Mouse (Mus musculus) liver (tissue): ENCODE measurements around the gene Camk2n2.

Source experiments
- DNase-seq: peaks from one replicate; pipeline ENCODE4 v3.0.0-alpha.2; 2020; ENCODE audit warnings: mixed read lengths

Gene Camk2n2

DNA sequence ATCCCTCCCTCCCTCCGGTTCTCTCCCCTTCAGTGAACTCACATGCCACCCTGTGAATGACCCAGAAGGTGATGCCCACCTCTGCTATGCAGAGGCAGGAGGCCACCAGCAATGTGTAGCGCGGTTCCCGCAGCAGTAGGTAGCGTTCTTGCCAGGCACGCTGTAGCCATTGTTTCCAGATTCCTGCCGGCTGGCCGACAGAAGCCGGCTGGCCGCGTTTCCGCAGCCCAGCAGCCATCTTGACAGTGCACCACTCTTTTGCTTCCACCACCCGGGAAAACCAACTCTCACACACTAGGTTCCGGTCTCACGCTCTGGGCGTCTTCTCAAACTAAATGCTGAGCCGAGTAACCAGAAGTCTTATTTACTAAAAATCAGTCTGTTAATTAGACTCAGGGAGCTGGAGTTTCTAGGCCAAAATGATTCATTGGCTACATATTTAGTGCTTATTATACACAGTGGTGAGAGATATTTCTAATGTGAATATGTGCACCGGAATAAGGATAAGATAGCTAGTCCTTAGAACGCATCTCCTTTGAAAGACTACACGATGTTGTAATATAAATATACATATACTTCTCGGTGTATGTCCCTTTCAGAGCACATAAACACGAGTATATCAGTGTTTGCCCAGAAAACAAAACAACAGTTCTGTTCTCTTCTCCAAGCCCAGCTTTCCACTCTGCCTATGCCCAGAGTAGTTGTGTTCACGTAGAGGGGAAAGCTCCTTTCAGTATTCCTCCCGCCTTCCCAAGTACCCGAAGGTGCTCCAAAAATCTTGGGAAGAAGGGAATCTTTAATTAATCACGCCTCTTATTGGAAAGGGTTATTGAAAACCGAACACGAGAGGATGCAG lies 10.4 kb downstream of the Camk2n2 start:
- DNase-seq, result peak; percentile 74

DNA sequence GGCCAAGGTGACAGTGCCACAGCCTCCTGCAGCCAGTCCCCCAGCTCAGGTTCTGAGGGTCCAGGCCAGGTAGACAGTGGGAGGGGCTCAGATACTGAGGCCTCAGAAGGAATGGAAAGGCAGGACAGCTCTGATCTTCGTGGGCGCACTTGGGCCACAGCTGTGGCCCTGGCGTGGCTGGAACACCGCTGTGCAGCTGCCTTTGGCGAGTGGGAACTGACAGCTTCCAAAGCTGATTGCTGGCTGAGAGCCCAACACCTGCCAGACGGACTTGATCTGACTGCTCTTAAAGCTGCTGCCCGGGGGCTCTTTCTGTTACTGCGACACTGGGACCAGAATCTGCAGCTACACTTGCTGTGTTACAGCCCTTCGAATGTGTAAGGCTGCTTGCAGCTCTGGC lies 16.4 kb downstream of the Camk2n2 start:
- no peak for DNase-seq

DNA sequence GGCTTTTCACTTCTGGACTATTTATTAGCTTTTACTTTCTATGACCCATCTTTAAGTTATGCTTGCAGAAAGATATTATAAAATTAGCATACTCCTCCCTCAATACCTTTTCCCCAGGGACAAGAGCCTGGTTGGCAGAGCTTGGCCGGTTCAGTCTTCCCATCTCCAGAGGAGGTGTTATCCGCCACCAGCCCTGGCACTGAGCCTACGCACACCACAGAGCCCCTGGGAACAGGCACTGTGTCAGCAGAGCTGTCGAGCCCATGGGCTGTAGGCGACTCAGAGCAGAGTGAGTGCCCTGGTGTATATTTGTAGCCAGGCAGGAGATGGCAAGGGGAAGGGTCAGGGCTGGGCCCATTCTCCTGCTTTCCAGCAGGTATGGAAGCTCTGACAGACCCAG lies 20.6 kb downstream of the Camk2n2 start:
- DNase-seq, result no peak

DNA sequence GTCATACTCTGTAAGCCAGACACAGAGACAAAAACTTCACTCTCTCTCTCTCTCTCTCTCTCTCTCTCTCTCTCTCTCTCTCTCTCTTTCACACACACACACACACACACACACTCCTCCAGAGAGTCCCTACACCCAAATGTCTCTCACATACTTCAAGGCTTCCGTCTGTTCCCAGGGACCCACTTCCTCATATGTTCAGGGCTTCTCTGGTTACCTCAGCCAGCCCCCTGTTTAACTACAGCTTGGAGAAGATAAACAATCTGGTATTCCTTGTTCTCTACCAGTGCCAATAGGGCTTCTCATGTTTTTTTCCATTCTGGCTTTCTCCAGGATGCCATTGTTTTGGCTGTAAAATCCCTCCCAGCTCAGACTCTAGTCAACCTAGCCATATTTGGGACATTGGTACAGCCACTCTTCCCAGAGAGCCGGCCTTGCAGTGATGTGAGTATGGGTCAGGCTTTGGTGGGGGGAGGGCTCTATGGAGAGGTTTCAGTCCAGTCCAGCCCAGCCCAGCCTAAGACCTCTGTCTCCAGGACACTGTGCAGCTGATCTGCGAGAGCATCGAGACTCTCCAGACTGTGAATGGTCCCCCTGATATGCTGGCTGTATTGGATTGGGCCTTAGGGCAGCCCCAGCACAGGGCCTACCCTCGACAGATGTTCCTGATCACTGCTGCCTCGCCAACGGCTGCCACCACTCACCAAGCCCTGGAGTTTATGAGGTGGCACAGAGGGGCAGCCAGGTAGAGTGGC lies 24.2 kb downstream of the Camk2n2 start:
- no peak for DNase-seq

DNA sequence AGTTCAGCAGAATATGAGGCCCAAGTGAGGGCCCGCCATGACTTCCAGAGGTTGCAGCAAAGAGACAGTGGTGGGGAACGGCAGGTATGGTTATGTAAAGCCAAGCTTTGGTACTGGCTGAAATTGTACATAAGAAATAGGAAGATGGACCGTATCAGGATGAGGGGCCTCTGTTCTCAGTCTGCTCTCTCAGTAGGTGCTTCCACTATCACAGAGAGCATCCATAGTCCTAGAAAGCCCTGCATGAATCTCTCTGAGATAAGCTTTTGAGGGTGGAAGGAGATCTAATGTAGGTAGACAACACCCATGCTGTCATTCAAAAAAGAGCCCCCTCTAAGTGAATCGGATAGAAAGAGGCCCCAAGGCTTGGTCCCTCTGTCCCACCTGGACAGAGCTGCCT lies 25.4 kb downstream of the Camk2n2 start:
- DNase-seq, result no peak

DNA sequence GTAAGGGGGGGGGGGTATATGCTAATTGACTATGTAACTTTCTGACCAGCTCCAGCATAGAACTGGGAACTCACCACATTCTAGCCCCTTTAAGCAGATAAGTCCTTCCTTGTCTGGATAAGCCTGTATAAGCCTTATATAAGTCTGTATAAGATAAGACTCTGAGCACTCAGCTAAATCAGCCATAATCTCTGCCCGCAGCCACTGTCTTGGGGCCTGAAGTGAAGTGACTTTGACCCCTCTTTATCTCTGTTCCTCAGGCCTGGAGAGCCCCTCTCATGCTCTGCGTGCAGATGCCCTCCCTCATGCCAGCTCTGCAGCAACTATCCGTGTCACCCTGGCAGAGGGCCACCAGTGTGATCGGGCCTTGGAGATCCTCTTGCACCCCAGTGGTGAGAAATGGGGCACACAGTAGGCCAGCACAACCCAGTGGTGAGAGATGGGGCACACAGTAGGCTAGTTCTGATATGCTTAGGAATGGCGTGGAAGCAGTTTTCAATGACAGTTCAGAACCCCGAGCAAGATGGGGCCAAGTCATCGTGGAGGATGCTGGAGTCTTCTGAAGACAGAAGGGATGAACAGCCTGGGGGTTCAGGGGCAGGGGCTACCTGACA lies 25.9 kb downstream of the Camk2n2 start:
- peak; percentile 70 for DNase-seq

DNA sequence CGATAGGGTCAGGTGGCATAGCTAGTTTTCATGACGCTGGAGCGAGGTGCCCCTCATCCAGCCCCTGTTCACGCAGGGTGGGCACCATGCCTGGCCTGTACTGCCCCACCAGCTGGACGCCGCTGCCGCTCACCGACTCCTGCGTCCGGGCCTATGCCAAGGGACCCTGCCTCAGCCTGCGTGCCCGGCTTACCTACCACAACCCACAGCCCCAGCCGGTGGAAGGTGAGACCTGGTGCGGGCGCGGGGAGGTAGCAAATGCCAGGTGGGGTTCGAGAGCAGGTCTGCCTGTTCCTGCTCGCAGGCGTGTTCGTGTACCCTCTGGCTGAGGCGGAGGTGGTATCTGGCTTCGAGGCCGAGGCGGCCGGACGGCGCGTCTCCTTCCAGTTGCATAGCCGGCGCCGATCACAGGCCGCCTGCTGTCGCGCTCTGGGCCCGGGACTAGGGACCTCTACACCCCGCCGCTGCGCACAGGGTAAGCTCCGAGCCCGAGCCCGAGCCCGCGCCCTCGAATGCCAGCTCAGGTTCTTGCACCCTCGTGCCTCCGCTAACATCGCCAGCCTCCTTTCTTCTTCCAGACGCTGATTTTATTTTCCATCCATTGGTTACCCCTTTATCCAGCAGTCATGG lies 29.9 kb downstream of the Camk2n2 start:
- DNase-seq, result no peak

DNA sequence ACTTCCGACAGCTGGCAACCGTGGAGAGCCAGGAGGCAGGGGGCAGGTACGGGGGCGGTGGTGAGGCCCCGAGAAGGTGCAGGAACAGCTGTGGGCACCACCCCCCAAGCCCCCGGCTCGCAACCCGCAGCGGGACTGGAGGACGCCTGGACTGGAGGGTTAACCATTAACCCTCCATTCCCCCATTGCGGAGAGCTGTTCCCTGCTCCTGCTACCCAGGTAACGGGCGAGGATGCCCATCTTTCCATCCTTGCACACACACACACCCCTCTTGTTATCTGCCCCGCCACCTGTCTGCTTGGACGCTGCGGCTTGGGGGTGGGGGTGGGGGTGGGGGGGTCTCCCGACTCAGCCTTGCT lies 30.4 kb downstream of the Camk2n2 start:
- no peak for DNase-seq

DNA sequence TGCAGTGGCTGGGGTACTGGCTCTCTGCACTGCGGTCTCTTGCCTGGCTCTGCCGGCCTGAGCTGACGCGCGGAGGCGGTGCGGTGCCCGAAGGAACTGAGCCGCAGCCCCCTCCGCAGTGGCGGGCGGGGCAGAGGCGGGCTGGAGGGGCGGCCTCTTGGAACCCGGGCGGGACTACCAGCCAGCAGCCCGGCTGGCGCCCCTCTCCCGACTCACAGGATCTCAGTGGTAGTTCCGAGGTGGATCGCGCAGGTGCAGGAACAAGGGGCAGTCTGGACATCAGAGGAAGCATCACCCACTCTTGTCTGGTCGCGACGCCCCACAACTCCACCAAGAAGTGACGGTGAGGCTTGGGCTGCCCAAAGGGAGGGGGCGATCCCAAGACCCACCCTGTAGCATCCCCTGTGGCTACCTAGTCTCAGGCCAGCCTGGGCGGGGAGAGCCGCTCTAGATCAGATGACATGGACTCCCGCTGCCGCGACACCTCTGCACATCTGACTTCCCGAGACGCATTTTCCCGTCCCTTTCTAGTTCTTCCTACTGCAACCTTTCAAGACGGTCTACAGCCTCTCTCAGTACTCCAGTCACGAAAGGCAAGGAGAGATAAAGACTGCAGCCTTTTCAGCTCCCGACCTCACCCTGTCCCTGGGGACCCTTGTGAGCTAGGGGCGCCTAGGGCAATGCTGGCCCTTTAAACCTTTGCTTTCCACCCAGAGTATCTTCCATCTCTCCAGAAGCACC lies 31.0 kb downstream of the Camk2n2 start:
- peak; percentile 28 for DNase-seq

DNA sequence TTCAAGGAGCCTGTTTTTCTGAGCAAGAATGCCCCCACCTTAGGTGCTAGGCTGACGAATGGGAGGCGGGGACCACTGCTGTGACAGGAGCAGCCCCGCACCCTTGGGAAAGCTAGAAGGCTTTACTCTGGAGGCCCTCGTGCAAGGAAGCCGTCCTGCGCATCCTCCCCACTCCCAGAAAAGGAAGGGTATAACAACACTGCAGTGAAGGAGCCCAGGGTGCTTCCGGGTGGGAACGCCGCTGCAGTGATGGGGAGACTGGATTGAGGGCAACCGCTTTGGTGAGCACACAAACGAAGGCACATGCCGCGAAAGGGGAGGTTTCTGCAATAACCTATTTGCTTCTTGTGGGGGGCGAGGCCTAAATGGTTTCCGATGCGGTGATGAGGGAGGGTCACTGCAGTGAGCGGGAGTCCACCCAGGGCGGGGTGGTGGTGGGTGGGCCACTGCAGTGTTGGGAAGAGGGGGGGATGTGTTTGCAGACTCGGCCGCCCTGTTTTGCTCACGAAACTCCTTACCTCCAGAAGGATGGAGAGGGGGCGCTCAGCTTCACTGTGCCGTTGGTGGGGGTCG lies 31.6 kb downstream of the Camk2n2 start, which contains the start of gene Vwa5b2:
Gene Vwa5b2, plus strand, starts transcription at position 106 of the 573 bp plus-strand sequence.
- no peak for DNase-seq
